Mouse (Mus musculus): ENCODE measurements around the gene Piga.

Piga gene

DNA sequence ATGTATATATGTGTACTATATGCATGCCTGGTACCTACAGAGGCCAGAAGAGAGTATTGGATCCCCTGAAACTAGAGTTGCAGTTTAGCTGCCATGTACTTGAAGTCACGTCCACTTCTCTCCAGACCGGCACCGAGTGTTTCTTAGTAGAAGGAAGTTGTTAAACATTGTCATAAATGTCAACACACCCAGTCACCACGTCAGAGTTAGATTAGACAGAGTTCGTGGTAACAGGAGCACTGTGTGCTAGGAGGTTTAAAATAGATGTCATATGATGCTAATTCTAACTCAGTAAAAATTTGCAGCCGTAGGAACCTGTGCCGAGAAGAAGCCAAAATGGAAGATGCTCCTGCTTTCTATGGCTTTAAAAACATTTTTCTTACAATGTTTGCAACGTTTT is 17.1 kb downstream of the Piga start, which contains the start of gene Asb11:
Gene Asb11, plus strand, starts transcription at position 286 of the 400 bp plus-strand sequence.
- DNase-seq = no peak

DNA sequence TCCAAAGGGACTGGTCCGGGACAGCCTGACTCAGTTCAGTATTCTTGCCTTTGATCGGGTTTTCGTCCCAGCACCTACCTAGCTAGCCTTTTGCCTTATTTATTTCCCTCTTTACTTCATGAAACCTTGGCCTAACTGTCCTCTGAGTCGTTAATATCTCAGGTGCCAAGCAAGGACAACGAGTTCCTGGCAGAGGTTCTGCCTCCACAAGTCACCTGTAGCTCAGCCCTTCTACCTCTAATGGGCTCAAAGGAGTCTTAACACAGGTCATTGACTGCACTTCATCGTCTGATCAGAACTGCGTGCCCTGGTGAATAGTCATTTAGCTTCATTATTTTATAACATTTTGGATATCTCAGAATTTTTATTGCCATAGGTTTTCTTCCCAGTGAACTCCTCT is 19.9 kb downstream of the Piga start:
- DNase-seq = no peak

DNA sequence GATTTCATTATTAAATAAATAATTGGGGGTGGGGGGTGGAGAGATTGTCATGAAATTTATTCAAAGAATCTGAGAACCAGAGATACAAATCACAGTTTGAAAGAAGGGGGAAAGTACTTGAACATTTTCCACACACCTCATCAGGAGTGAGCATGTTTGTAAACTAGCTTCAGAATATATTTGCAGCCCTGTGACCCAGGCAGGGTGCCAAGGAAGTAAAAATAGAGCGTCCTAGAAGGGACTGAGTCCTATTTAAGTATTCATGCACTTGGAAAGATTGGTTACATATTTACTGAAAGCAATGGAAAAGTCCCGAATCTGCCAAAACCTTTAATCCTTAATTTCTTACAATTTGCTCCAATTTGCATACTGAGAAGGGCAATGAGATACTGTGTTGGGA is 20.6 kb downstream of the Piga start:
- no peak for DNase-seq

DNA sequence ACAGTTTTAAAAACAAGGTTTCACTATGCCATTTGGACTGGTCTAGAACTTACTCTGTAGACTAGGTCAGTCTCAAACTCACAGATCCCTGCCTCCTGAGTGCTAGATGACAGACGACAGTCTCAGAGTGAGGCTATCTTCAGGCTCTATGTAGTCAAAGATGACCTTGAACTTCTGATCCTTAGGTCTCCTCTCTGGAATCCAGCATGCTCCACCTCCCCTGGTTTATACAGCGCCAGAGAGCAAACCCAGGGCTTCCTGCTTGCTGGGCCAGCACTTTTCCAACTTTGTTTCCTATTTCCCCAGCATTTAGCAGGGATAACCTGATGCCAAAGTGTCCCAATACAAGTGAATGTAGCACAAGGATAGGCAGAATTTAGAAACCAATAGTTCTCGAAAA is 21.1 kb downstream of the Piga start:
- no peak for DNase-seq

DNA sequence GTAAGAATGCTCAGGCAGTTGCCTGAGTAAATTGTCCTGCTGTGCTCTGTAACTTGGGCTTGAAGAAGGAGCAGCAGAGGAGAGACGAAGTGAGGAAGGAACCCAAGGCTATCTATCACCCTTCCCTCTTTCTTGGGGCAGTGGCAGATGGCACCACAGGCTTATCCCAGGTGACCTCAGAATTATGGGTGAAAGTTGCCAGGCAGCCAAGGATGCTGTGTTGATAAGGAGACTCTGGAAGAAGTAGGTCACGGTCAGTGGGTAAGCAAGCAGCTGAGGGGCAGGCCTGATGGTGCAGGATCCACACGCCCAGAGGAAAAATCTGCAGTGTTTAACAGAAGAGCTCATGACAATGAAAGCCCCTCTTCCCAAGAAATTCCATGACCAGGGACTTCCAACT is 21.7 kb downstream of the Piga start:
- DNase-seq = no peak

DNA sequence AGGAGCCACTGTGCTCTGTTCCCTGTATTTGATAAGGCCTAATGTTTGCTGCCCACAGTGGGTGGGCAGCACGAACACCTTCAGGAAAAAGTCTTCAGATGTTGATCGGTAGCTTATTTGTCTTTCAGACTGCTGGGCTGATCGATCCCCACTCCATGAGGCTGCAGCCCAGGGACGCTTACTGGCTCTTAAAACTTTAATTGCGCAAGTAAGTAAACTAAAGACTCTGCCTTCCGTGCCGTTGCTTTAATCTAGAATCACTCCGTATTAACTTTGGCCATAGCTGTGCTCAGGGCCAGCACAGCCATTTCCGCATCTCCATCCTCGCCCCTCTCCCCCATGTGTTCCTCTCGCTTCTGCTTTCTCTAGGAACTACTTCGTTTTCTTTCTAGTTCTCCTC is 26.0 kb downstream of the Piga start:
- DNase-seq = no peak

DNA sequence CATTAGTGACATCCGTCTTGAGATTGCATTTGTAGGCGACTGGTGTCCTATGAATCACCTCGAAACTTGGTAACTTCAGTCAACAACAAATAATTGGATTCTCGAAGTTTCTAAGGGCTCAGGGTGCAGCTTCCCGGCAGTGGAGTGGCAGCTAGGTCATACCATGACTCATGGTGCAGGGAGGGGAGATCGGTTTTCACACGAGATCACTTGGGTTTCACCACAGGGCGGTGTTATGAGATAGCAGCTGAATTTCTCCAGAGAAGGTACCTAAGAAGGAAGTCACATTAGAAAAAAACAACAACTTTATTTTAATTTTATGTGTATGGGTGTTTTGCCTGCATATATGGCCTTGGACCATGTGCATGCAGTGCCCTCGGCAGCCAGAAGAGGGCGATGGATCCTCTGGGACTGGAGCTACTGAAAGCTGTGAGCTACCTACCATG is 26.5 kb downstream of the Piga start:
- DNase-seq = no peak

DNA sequence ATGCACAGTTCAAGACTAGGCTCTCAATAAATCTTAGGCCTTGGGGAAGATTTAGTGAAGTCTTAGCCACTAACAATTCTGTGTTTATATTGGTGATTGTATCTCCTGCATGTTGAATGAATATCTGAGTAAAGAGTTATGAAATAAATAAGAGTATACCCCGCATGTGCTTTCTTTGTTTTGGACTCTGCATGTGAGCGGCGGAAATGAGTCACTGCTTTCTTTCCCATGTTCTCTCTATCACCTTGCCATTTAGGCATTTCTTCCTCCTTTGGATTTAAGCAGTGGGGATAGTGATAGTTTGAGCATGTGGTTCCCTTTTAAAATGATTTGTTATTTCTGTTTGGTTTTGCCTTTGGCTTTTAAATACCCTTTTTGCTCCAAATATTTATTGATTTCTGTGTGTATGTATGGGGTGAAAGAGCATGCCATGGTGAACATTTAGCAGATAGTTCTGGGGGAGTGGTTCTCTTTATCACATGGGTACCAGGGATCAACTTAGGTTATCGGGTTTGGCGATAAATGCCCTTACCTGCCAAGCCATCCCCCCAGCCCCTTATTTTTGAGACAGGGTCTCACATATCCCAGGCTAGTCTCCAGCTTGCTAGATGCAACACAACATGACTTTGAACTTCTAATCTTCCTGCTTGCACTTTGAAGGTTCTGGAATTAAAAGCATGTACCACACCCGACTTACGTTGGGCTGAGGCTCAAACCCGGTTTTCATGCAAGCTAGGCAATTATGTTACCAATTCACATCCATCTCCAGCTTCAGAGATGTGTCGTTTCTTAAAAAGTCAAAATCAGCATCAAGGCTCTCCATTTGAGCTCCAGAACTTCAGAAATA is 27.5 kb downstream of the Piga start:
- DNase-seq = no peak

DNA sequence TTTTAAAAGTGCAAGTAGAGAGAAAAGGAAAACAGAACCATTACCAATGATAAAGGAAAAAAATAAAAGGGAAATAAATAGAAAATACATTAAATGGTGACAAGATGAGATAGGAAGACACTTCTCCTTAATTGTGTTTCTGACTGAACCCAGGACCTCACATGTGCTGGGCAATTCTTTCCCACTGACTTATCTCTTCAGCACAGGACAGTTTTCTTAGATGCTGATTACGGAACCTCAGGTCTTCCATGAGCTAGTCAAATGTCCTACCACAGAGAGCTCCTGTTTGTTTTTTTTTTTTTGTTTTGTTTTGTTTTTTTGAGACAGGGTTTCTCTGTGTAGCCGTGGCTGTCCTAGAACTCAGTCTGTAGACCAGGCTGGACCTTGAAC is 28.1 kb downstream of the Piga start:
- no peak for DNase-seq

DNA sequence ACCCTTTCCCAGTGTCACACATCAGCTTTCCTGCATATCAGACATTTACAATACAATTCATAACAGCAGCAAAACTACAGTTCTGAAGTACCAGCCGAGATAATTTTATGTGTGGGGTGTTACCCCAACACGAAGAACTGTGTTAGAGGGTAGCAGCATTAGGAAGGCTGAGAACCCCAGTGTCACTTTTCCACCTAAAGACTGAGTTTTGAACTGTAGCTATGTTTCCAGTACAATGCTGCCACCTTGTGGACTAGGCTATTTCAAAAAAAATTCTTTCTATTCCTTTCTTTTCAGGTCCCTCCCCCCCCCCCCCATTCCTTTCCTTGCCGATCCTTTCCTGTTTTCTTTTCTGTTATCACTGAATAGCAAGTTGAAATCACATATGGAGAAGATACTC is 29.6 kb downstream of the Piga start:
- no peak for DNase-seq

DNA sequence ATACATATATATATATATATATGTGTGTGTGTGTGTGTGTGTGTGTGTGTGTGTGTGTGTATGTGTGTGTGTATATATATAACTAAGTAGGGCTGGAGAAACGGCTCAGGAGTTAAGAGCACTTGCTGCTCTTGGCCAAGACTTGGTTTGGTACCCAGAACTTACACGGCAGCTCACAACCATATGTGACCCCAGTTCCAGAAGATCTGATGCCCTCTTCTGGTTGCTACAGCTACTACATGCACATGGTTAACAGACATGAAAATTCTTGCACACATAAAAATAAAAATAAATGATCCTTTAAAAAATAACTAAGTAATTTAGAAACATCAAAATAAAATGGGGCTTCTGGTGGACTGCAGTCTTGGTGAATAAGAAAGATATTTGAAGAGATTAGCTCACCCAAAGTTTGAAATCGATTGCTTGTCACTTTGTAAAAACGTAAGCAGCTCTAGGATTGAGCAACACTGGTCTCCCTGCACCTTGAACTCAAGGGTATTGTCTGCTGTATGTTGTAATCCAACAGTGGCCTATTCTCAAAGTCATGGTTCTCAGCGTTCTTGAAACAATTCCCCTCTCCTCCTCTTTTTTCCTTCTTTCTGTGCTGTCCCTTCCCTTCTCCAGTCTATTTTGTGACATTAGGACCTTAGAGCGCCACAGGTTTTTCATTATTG is 39.8 kb downstream of the Piga start:
- DNase-seq = no peak
